Mouse (Mus musculus) colon, adult 2 months (tissue): ENCODE data around the gene Nol12. TPM values are rescaled to one million over a fixed set of nuclear protein-coding genes. Genes with fewer than 3 reads are reported as not detected.

Experiments
- polyA plus RNA-seq: library from polyadenylated mRNA; depleted of rRNA; stranded (reverse); fragments of >200 nt; gene quantifications from 2 replicates; pipeline ENCODE4 v1.2.3, GENCODE M21; 2012; rRNA removed

Nol12 gene
- 15.3 and 19.0 TPM in 2 replicates for polyA plus RNA-seq

GRCm38 (mm10) chr15:78934784-78935320, at the start of gene Nol12:
Gene Nol12, plus strand, starts transcription at chr15:78934933.

GRCm38 (mm10) chr15:78899409-78899739, 35.4 kb upstream of the Nol12 start, which contains the start of gene Gm49510:
Gene Gm49510, plus strand, starts transcription at chr15:78899667.

GRCm38 (mm10) chr15:78899740-78900584, 34.8 kb upstream of the Nol12 start, which contains the start of gene Sh3bp1:
Gene Sh3bp1, plus strand, starts transcription at chr15:78899768.

GRCm38 (mm10) chr15:78913632-78914090, 21.1 kb upstream of the Nol12 start, which contains the start of gene Pdxp:
Gene Pdxp, plus strand, starts transcription at chr15:78913919.

GRCm38 (mm10) chr15:78926021-78926919, 8.5 kb upstream of the Nol12 start, which contains the start of gene Lgals1:
Gene Lgals1, plus strand, starts transcription at chr15:78926725.

GRCm38 (mm10) chr15:78947657-78948056, 12.9 kb downstream of the Nol12 start, which contains the start of gene Triobp:
Gene Triobp, plus strand, starts transcription at chr15:78947724.

Other genes starting within 250 kb of the Nol12 start
- 2.5 and 2.7 TPM in 2 replicates for gene Elfn2, start 216.2 kb upstream of the Nol12 start, polyA plus RNA-seq
- 7.6 and 8.6 TPM in 2 replicates for gene Mfng, start 161.5 kb upstream of the Nol12 start, polyA plus RNA-seq
- gene Card10, start 131.9 kb upstream of the Nol12 start, polyA plus RNA-seq, result 45.0 and 60.9 TPM in 2 replicates
- 54.3 and 54.8 TPM in 2 replicates for gene Cdc42ep1, start 92.3 kb upstream of the Nol12 start, polyA plus RNA-seq
- 1.9 and 6.0 TPM in 2 replicates for gene Lgals2, start 79.4 kb upstream of the Nol12 start, polyA plus RNA-seq
- 109 and 116 TPM in 2 replicates for gene Gga1, start 57.7 kb upstream of the Nol12 start, polyA plus RNA-seq
- 0.06 TPM in 1 of 2 replicates, not detected in the other for gene Gm49510, start 35.3 kb upstream of the Nol12 start, polyA plus RNA-seq
- 42.6 and 48.1 TPM in 2 replicates for gene Sh3bp1, start 35.2 kb upstream of the Nol12 start, polyA plus RNA-seq
- 5.3 and 6.6 TPM in 2 replicates for gene Pdxp, start 21.0 kb upstream of the Nol12 start, polyA plus RNA-seq
- 219 and 244 TPM in 2 replicates for gene Lgals1, start 8.2 kb upstream of the Nol12 start, polyA plus RNA-seq
- 68.7 and 72.3 TPM in 2 replicates for gene Triobp, start 12.8 kb downstream of the Nol12 start, polyA plus RNA-seq
- 248 and 259 TPM in 2 replicates for gene H1f0, start 93.5 kb downstream of the Nol12 start, polyA plus RNA-seq
- 1.4 and 1.6 TPM in 2 replicates for gene Galr3, start 107.0 kb downstream of the Nol12 start, polyA plus RNA-seq
- gene Ankrd54, start 128.0 kb downstream of the Nol12 start, polyA plus RNA-seq, result 64.5 and 65.7 TPM in 2 replicates
- 132 and 153 TPM in 2 replicates for gene Eif3l, start 140.2 kb downstream of the Nol12 start, polyA plus RNA-seq
- gene Micall1, start 174.0 kb downstream of the Nol12 start, polyA plus RNA-seq, result 22.2 and 23.4 TPM in 2 replicates
- gene Polr2f, start 206.1 kb downstream of the Nol12 start, polyA plus RNA-seq, result 44.7 and 62.6 TPM in 2 replicates
- 2.0 and 4.5 TPM in 2 replicates for gene 1700088E04Rik, start 206.3 kb downstream of the Nol12 start, polyA plus RNA-seq
- 9.8 and 10.4 TPM in 2 replicates for gene Sox10, start 230.3 kb downstream of the Nol12 start, polyA plus RNA-seq